Mouse (Mus musculus) erythroblast, embryonic 14.5 days (primary cell): ENCODE data around the gene Adam30.

Experiments
- GATA1 ChIP-seq: IDR thresholded peaks from 2 replicates; pipeline ENCODE4 v1.6.1; 2012; ENCODE audit warnings: low read length, inconsistent platforms, mixed read lengths
- TAL1 ChIP-seq: IDR thresholded peaks from 3 replicates; pipeline ENCODE4 v1.6.1; 2012; ENCODE audit warnings: low read length, inconsistent platforms, mixed read lengths

DNA sequence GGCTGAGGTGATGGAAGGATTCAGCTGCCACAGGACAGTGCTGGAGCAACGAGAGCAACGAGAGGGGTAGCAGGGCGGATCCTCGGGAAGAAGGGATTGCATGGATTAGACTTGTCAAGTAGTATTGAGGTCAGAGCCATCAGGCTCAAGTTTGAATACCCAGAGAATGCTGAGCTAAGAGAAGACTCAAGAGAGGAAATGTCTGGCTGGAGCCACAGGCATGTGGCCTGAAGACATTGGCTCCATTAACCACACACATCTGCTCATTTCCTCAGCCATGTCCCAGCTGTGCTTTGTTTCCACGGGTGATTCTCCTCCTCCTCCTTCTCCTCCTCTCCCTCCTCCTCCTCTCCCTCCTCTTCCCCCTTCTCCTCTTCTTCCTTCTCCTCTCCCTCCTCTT is 39.3 kb downstream of the Adam30 start:
- TF ChIP-seq GATA1 = no peak; the same call in 1 of the 2 replicates
- no peak for TF ChIP-seq TAL1
